Mouse (Mus musculus) heart, embryonic 12.5 days (tissue): ENCODE data around the gene Gm29133. TPM values are rescaled to one million over a fixed set of nuclear protein-coding genes. Genes with fewer than 3 reads are reported as not detected.

Experiments
- ATAC-seq: fragments of 200-750 bp; cut with Nextera tagmentation; 2 replicates; pipeline ENCODE4 v1.8.0; 2017; ENCODE audit warnings: moderate TSS enrichment, moderate library complexity; ENCODE audit not compliant: insufficient number of reproducible peaks, low FRiP score
- H3K27ac ChIP-seq: fragments of 300-500 bp; sonication (generic); 2 replicates; pipeline ENCODE4 v1.5.1; 2016; ENCODE audit warnings: mild to moderate bottlenecking, moderate library complexity; ENCODE audit not compliant: poor library complexity, severe bottlenecking
- H3K27me3 ChIP-seq: fragments of 300-500 bp; sonication (generic); replicated peaks from 2 replicates; pipeline ENCODE4 v1.6.1; 2016; ENCODE audit warnings: mild to moderate bottlenecking, moderate library complexity
- H3K36me3 ChIP-seq: fragments of 300-500 bp; sonication (generic); 2 replicates; pipeline ENCODE4 v1.6.1; 2016; ENCODE audit warnings: mild to moderate bottlenecking, moderate library complexity
- H3K4me1 ChIP-seq: fragments of 300-500 bp; sonication (generic); replicated peaks from 2 replicates; pipeline ENCODE4 v1.6.1; 2016; ENCODE audit warnings: mild to moderate bottlenecking
- H3K4me2 ChIP-seq: fragments of 300-500 bp; sonication (generic); 2 replicates; pipeline ENCODE4 v1.6.1; 2016; ENCODE audit warnings: mild to moderate bottlenecking, moderate library complexity
- H3K4me3 ChIP-seq: fragments of 300-500 bp; sonication (generic); 2 replicates; pipeline ENCODE4 v1.5.1; 2016; ENCODE audit warnings: mild to moderate bottlenecking
- H3K9ac ChIP-seq: fragments of 300-500 bp; sonication (generic); 2 replicates; pipeline ENCODE4 v1.6.1; 2016; ENCODE audit warnings: mild to moderate bottlenecking, moderate library complexity
- H3K9me3 ChIP-seq: fragments of 300-500 bp; sonication (generic); replicated peaks from 2 replicates; pipeline ENCODE4 v1.6.1; 2016; ENCODE audit warnings: mild to moderate bottlenecking, moderate library complexity
- WGBS: fragments of 180-500 bp; shearing (Covaris S2); methylation state at CpG from one replicate; pipeline ENCODE4 v1.1.7; 2016; 5-methylcytosine and 5-hydroxymethylcytosine counted together
- polyA plus RNA-seq: library from polyadenylated mRNA; unstranded; fragments of >200 nt; fragmentation: Nextera tagmentation; extraction: Ambion mirVana; gene quantifications from 2 replicates; pipeline ENCODE4 v1.2.1, GENCODE M21; 2016

The Gm29133 gene
- not detected in 2 replicates for polyA plus RNA-seq

DNA sequence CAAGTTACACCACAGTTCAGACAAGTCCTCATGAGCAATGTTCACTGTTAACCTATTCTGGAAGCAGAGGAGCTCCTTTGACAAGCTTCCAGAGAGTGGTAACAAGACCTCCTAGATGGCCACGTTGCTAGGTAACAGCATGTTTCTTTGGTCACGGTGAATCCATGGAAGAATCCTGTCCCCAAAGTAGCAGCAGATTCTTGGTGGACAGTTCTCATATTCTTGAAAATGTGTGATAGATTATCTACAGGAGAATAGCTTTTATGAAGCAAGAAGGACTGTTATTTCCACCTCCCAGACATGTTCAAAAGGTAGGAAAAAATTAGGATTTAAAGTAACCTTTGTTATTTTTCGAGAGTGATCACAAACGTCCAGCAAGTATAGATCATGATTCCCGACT lies at the start of gene Gm29133:
Gene Gm29133, plus strand, starts transcription at position 301 of the 400 bp plus-strand sequence.
- no peak within 1 kb of the TSS for H3K9ac ChIP-seq
- H3K36me3 ChIP-seq = no peaks in the 10 kb centered on the region
- H3K9me3 ChIP-seq = no peaks in the 10 kb centered on the region
- 55% methylated on average over 5 of the region's 5 CpGs for WGBS
- no peak within 1 kb of the TSS for H3K4me2 ChIP-seq
- ATAC-seq = no peak
- no peak within 1 kb of the TSS for H3K4me3 ChIP-seq
- H3K27ac ChIP-seq = no peak within 1 kb of the TSS
- no peaks in the 10 kb centered on the region for H3K4me1 ChIP-seq
- no peaks in the 10 kb centered on the region for H3K27me3 ChIP-seq

DNA sequence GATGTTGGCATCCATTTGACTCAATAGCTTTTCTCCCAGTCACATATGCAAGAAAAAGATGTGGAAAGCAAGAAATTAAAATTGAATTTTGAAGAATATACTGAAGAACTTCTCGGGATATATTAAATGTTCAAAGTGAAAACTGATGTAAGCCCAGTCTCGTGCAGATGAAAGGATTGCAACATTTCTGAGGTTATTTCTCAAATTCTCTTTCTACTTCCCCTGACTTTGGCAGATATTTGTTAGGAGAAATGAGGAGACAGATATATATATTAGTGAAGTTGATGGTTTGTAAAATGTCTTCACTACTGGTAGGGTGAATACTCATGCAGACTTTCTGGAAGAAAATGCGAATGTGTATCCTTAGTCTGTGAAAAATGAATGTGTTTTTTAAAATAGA lies 48.9 kb upstream of the Gm29133 start:
- ATAC-seq = no peak
- Histone ChIP-seq H3K4me2 (no peak overlapping the region), H3K4me1 (peaks cover 9% of the 10 kb centered on the region), H3K36me3 (no peaks in the 10 kb centered on the region), H3K9ac (no peak overlapping the region), H3K27me3 (no peaks in the 10 kb centered on the region), H3K9me3 (no peaks in the 10 kb centered on the region), H3K27ac (no peak overlapping the region), H3K4me3 (no peak overlapping the region)
- WGBS = 81% methylated on average over 3 of the region's 3 CpGs

DNA sequence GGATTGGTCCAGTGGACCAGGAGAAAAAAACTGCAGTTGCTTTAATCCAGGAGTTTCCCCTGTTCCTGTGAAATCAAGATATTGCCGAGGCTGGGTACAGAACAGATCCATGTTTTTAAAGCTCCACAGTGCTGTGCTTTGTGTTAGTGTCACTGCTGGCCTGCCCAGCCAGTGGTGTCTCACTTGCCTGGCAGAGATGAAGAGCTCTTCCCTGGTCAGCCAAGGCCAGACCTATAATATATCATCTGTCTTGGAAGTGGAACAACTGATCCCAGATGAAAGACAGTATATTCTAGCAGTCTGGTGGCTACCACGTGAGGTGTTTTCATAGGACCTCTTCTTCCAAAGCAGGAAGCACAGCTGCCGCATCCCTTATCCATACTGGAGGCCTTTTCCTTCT lies 46.7 kb upstream of the Gm29133 start:
- no peak for ATAC-seq
- Histone ChIP-seq H3K27ac (no peak overlapping the region), H3K4me1 (peaks cover 4% of the 10 kb centered on the region), H3K27me3 (no peaks in the 10 kb centered on the region), H3K9me3 (no peaks in the 10 kb centered on the region), H3K4me3 (no peak overlapping the region), H3K9ac (no peak overlapping the region), H3K4me2 (no peak overlapping the region), H3K36me3 (no peaks in the 10 kb centered on the region)
- 70% methylated on average over 3 of the region's 3 CpGs for WGBS

DNA sequence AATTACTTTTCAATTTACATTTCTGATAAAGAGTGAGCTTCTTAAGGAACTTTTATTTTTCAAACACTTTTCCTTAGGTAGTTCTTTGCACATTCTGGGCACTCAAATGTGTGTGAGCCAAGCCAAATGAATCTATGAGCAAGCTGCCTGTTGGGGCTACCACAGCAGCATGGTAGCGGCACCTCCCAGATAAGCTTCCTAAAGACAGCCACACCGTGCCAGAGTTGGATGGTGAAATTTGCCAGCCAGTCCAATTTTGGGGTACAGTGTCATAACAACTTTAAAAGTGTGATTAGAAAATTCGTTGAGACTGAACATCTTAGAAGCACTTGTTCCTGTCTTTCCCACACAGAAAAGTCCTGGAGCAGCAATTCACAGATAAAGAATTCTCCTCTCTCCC lies 41.5 kb upstream of the Gm29133 start:
- Histone ChIP-seq H3K4me3 (no peak overlapping the region), H3K4me2 (no peak overlapping the region), H3K9ac (no peak overlapping the region), H3K27ac (no peak overlapping the region), H3K27me3 (no peaks in the 10 kb centered on the region), H3K4me1 (no peaks in the 10 kb centered on the region), H3K36me3 (no peaks in the 10 kb centered on the region), H3K9me3 (no peaks in the 10 kb centered on the region)
- WGBS = 55% methylated on average over 3 of the region's 3 CpGs
- ATAC-seq = no peak

DNA sequence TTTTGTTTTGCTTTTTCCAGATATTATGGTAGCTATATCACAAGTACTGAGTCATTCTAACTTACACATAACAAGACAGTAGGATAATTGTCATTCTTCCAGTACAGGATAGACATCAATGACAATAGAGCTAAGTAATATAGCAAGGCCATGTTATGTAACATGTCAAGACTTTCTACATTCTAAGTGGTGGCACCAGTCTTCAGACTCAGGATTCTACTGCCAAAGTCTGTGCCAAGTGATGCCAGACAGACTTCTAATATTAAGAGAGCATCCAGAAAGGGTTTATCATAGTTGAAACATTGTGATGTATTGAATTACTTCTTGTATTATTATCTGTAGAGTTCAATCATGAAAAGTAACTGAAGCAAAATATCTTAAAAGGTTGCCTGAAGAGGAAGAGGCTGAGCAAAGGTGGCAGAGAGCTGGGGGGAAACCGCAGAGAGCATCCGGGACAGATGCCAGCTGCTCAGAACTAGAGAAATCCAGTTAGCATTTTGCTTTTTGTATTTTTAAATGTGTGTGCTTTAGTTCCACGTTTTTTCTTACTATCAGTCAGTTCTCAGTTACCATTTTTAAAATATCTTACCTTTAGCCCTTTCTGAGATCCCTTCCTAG lies 34.2 kb upstream of the Gm29133 start:
- no peak for ATAC-seq
- H3K4me2 ChIP-seq = no peak overlapping the region
- no peaks in the 10 kb centered on the region for H3K4me1 ChIP-seq
- no peaks in the 10 kb centered on the region for H3K27me3 ChIP-seq
- H3K9me3 ChIP-seq = no peaks in the 10 kb centered on the region
- no peak overlapping the region for H3K27ac ChIP-seq
- no peaks in the 10 kb centered on the region for H3K36me3 ChIP-seq
- WGBS = 66% methylated on average over 3 of the region's 3 CpGs
- no peak overlapping the region for H3K4me3 ChIP-seq
- no peak overlapping the region for H3K9ac ChIP-seq

DNA sequence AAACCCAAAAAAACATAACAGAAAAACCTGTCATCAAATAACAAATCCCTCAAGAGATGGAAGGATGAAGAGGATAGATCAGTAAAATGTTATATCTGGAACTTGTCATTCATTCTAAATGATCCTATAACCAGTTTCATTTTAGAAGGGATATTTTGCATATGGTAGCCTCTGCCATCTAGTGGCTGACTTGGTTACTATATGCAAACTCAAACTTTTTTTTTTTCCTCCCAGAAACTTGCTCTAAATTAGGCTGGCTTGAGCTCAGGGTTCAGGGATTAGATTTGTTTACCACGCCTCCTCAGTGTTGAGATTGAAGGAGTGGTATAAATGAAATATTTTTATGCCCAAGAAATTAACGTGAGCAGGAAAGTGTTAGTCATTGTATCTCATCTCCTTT lies 27.3 kb upstream of the Gm29133 start:
- Histone ChIP-seq H3K27ac (no peak overlapping the region), H3K9me3 (no peaks in the 10 kb centered on the region), H3K27me3 (no peaks in the 10 kb centered on the region), H3K36me3 (no peaks in the 10 kb centered on the region), H3K9ac (no peak overlapping the region), H3K4me1 (no peaks in the 10 kb centered on the region), H3K4me3 (no peak overlapping the region), H3K4me2 (no peak overlapping the region)
- no peak for ATAC-seq
- 20% methylated on average over 2 of the region's 2 CpGs for WGBS

DNA sequence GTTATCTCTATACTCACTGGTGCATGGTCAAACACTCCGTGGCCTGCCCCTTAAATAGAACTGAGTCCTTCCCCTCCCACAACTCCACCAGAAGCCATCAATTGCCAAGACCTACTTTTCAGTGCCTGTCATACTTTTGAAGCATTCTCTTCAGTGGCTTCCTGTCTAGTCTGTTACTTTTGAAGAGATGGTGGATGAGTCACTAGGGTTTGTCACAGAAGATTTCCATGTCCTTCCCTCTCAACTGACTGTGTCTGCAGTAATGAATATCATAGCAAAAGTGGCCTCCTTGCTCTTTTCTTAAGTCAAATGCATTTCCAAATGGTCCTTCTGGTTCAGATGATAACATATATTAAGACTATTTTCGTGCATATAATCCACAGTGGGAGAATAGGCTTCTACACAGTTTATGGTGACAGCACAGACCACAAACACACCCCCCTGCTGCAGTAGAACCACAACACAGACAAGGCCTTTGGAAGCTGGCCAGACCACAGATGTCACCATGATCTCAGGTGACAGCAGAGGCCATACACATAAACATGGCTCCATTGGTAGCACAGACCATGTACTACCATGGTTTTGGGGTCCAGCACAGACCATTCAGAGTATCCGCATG lies 16.9 kb upstream of the Gm29133 start:
- no peak for ATAC-seq
- Histone ChIP-seq H3K36me3 (no peaks in the 10 kb centered on the region), H3K4me1 (no peaks in the 10 kb centered on the region), H3K4me3 (no peak overlapping the region), H3K27me3 (no peaks in the 10 kb centered on the region), H3K9ac (no peak overlapping the region), H3K27ac (no peak overlapping the region), H3K4me2 (no peak overlapping the region), H3K9me3 (peaks cover 6% of the 10 kb centered on the region; the same call in 1 of the 2 replicates)
- 67% methylated on average over 3 of the region's 3 CpGs for WGBS

DNA sequence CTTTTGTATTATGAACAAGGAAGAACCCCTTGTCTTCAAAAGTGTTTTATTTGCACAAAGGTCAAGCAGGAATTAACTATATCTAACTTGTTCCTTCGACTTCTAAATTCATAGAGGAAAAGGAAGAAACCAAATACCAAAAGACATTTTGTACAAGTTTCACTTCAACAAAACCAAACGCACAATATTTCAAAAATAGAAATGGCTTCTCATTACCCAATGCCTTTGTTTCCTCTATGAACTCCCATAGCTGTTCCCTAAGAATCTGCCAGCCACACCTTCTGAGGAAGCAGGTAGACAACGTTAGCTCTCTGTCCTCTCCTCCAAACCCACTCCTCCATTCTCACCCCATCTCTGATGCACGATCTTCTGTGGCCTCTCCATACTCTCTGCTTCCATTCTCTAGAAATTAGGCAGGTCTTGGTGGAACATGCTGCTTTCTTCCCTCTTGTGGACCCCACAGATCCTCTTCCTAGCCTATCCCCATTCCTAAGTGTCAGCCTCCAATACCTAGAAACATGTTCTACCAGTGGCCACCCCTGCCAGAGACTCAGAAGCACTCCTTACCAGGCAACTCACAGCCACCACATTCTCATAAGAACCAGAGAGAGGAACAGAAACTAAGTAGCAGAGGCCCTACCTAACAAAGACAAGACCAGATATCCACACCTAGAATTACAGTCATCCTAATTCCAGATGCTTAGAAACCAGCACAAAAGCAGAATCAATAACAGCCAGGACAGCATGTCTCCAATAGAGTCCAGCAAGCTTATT lies 4.1 kb upstream of the Gm29133 start:
- Histone ChIP-seq H3K27me3 (no peaks in the 10 kb centered on the region), H3K36me3 (no peaks in the 10 kb centered on the region), H3K4me1 (no peaks in the 10 kb centered on the region), H3K4me2 (no peak overlapping the region), H3K27ac (no peak overlapping the region), H3K9ac (no peak overlapping the region), H3K9me3 (no peaks in the 10 kb centered on the region), H3K4me3 (no peak overlapping the region)
- whole genome bisulfite sequencing = 63% methylated on average over 4 of the region's 4 CpGs
- no peak for ATAC-seq

DNA sequence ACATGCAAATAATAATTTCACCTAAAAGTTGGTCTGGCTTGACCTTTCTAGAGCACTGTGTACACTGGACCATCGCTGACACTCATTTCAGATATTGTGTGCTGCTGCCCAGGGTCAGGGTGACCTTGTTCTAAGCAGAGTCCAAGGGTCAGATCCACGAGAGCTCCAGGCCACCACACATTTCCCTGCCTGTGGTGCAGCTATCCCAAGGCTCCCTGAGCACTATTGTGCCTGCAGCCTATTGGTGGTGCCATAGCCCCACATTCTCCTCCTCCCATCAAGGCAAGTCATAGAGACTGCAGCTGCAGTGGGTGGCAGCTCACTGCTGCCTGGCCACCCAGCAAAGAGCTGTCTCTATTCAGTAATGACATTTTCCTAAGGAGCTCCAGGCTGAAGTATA lies 2.7 kb upstream of the Gm29133 start:
- Histone ChIP-seq H3K9ac (no peak overlapping the region), H3K36me3 (no peaks in the 10 kb centered on the region), H3K27ac (no peak overlapping the region), H3K4me1 (no peaks in the 10 kb centered on the region), H3K4me2 (no peak overlapping the region), H3K9me3 (no peaks in the 10 kb centered on the region), H3K27me3 (no peaks in the 10 kb centered on the region), H3K4me3 (no peak overlapping the region)
- WGBS = 45% methylated on average over 2 of the region's 2 CpGs
- no peak for ATAC-seq

DNA sequence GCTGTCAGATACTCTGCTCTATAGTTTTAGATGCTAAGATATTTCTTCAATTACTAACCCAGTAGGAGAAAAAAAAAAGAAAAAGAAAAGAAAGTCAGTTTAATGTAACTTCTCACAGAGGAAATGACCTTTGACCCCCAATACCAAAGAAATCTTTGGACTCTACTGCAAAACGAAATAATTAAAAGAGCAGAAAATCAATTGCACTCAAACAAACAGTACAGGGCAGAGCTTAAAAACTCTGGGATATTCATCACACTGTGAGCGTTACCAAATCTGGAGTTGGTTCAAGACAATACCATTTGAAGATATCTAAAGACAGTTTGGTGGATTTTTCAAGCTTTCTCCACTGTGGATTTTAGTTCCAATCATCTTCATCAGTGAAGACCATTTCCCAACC lies 15.4 kb downstream of the Gm29133 start:
- no peak for ATAC-seq
- H3K36me3 ChIP-seq = no peaks in the 10 kb centered on the region
- 71% methylated on average over 2 of the region's 2 CpGs for WGBS
- no peak overlapping the region for H3K9ac ChIP-seq
- H3K4me3 ChIP-seq = no peak overlapping the region
- no peak overlapping the region for H3K4me2 ChIP-seq
- H3K27me3 ChIP-seq = no peaks in the 10 kb centered on the region
- H3K4me1 ChIP-seq = no peaks in the 10 kb centered on the region
- H3K9me3 ChIP-seq = no peaks in the 10 kb centered on the region
- no peak overlapping the region for H3K27ac ChIP-seq

DNA sequence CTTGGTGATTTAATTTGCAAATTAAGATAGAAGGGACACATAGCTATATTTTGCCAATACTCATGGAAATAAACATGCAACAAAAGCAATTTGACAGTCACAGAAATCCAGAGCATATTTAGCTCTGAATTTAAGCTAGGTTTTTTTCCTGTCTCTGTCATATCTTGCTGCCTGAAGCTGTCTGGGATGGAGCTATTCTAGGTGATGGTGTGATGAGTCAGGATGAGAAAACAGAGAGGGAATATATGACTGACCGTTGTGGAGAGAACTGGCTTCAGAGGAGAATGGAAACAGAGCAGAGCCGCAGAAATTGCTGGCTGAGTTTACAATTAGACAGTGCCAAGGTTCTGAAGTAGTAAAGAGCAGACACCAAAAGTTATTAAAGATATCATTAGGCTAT lies 26.3 kb downstream of the Gm29133 start:
- Histone ChIP-seq H3K27ac (no peak overlapping the region), H3K27me3 (no peaks in the 10 kb centered on the region), H3K9ac (no peak overlapping the region), H3K36me3 (no peaks in the 10 kb centered on the region), H3K4me1 (no peaks in the 10 kb centered on the region), H3K9me3 (no peaks in the 10 kb centered on the region), H3K4me3 (no peak overlapping the region), H3K4me2 (no peak overlapping the region)
- WGBS = 73% methylated on average over 2 of the region's 2 CpGs
- no peak for ATAC-seq
